8 mouse cellular contexts compared by ENCODE assay signal in genomic region chr7:48749298-48750163, GRCm38 (mm10). TPM values are rescaled to one million over a fixed set of nuclear protein-coding genes. Genes with fewer than 3 reads are reported as not detected.
A peak's percentile ranks its signal among the peaks of the same experiment; 100 is the strongest.
DNase-seq lines count a peak whose midpoint lies in the region; ATAC-seq and TF ChIP-seq lines count a peak whose summit lies in the region.

No protein-coding gene starts in this region.

- peak overlapping the region; percentile 11 for H3K9ac ChIP-seq in lung, embryonic 16.5 days (ENCODE audit: low read length)

- ATAC-seq in hematopoietic stem cell, adult 5-6 weeks (replicated peaks in 1 of 2; ENCODE audit: insufficient read depth in 1 of 2, low FRiP score in 2 of 2, low TSS enrichment in 1 of 2, low read depth in 1 of 2, poor library complexity in 2 of 2, severe bottlenecking in 2 of 2), result peak; percentile 81 to 86
- peak; percentile 86 for ATAC-seq in lung, embryonic 16.5 days (ENCODE audit: low read depth)

- WGBS in cerebellum, adult 2 months, result under 1% methylated on average over 24 of the region's 24 CpGs
- WGBS in lung, embryonic 16.5 days, result under 1% methylated on average over 24 of the region's 24 CpGs

- H3K4me3 ChIP-seq in cerebellum, adult 2 months (replicated peaks; ENCODE audit: insufficient read depth, low read depth, low read length), result peak overlapping the region; percentile 60
- H3K4me3 ChIP-seq in lung, embryonic 16.5 days (ENCODE audit: low read length), result peak overlapping the region; percentile 41

- no peak for TF ChIP-seq POLR2A in cerebellum, adult 2 months (IDR thresholded peaks at IDR 0.05; ENCODE audit: borderline replicate concordance, insufficient read depth, low read length)

- peak; percentile 80 for TF ChIP-seq CTCF in cerebellum, adult 2 months (IDR thresholded peaks at IDR 0.05; ENCODE audit: borderline replicate concordance, insufficient read depth, low read depth, low read length)

- no peaks in the 10 kb centered on the region for H3K4me1 ChIP-seq in cerebellum, adult 2 months (ENCODE audit: control insufficient read depth, insufficient read depth, low read length)
- H3K4me1 ChIP-seq in lung, embryonic 16.5 days (replicated peaks; ENCODE audit: control insufficient read depth, insufficient read depth, low read length), result no peaks in the 10 kb centered on the region

- no peak overlapping the region; the same call in 1 of the 2 replicates for H3K27ac ChIP-seq in cerebellum, adult 2 months (ENCODE audit: insufficient read depth, low read length)
- H3K27ac ChIP-seq in lung, embryonic 16.5 days (ENCODE audit: low read length), result no peak overlapping the region

- H3K36me3 ChIP-seq in lung, embryonic 16.5 days (ENCODE audit: control insufficient read depth, insufficient read depth, low read length), result no peaks in the 10 kb centered on the region

- peak; percentile 90 for DNase-seq in MEL-GATA-1-ER (ENCODE audit: extremely low read depth, low read depth)
- peak; percentile 83 to 86 for DNase-seq in cerebellum, adult 2 months
- peak; percentile 94 for DNase-seq in forelimb bud, embryonic 11.5 days (ENCODE audit: low read depth, low spot score)
- DNase-seq in layer of hippocampus, adult 9-10 months (ENCODE audit: low spot score), result peak; percentile 92
- DNase-seq in ovary, postnatal 10 days (ENCODE audit: low spot score), result peak; percentile 45
- peak; percentile 53 to 75 for DNase-seq in thymus, postnatal 10 days (ENCODE audit: low spot score in 2 of 2)

- H3K4me2 ChIP-seq in lung, embryonic 16.5 days (ENCODE audit: low read depth, low read length), result peak overlapping the region; percentile 74

- no peaks in the 10 kb centered on the region for H3K9me3 ChIP-seq in lung, embryonic 16.5 days (ENCODE audit: control insufficient read depth, low read length)

- no peaks in the 10 kb centered on the region for H3K27me3 ChIP-seq in cerebellum, adult 2 months (ENCODE audit: control insufficient read depth, insufficient read depth, low read length)
- no peaks in the 10 kb centered on the region for H3K27me3 ChIP-seq in lung, embryonic 16.5 days (ENCODE audit: control insufficient read depth, insufficient read depth, low read depth, low read length)

RNA-seq across cellular contexts. Expression of gene Zdhhc13, which starts 39.3 kb away (rescaled TPM):
- 23.0 and 23.6 TPM in 2 replicates for polyA plus RNA-seq in cerebellum, adult 2 months (2012; rRNA removed)
- total RNA-seq in hematopoietic stem cell, adult 5-6 weeks (2017), result 46.3 TPM in 2 replicates
- 25.1 and 27.2 TPM in 2 replicates for polyA plus RNA-seq in lung, embryonic 16.5 days (2015; fragmentation: Nextera tagmentation; extraction: Ambion mirVana)
